Mouse (Mus musculus): ENCODE measurements around the gene Gm13288. TPM values are rescaled to one million over a fixed set of nuclear protein-coding genes. Genes with fewer than 3 reads are reported as not detected.
"Not testable (repeated sequence)": the region's sequence is repeated elsewhere in the genome, so short reads cannot be mapped to it uniquely, and the experiment has no call there.

Gm13288 gene
- not detected in 2 replicates for polyA plus RNA-seq (2016; fragmentation: Nextera tagmentation; extraction: Ambion mirVana)

- H3K4me3 ChIP-seq = not testable (repeated sequence)
- peak within 1 kb of the TSS; percentile 50 for H3K4me2 ChIP-seq
- WGBS (ENCODE audit: insufficient replicate concordance) = no CpG with 5 or more reads among the region's 8 CpGs
Observed at GRCm38 (mm10) chr4:88805231-88805630, at the start of gene Gm13288. TSS of gene Gm13288 (plus strand) at chr4:88805531.

GRCm38 (mm10) chr4:88756581-88757513 lies 48.5 kb upstream of the Gm13288 start:
- H3K4me1 ChIP-seq; ATAC-seq; H3K9me3 ChIP-seq (replicated peaks); H3K27me3 ChIP-seq (replicated peaks); H3K36me3 ChIP-seq: not testable (repeated sequence)
- peak overlapping the region; percentile 85 for H3K27ac ChIP-seq
- H3K4me2 ChIP-seq = peak overlapping the region; percentile 85
- H3K9ac ChIP-seq = peak overlapping the region; percentile 70
- H3K4me3 ChIP-seq = peak overlapping the region; percentile 69
- WGBS (ENCODE audit: insufficient replicate concordance) = 11% methylated on average over 29 of the region's 31 CpGs

More at GRCm38 (mm10) chr4:88805231-88805630, at the start of gene Gm13288:
- not testable (repeated sequence) for H3K27ac ChIP-seq; H3K9me3 ChIP-seq (replicated peaks); H3K4me1 ChIP-seq; ATAC-seq; H3K9ac ChIP-seq; H3K36me3 ChIP-seq
- H3K27me3 ChIP-seq (replicated peaks) = peaks cover 12% of the 10 kb centered on the region

- Histone ChIP-seq H3K4me1 (peaks cover 12% of the 10 kb centered on the region), H3K4me2 (peak overlapping the region; percentile 85), H3K27ac (peak overlapping the region; percentile 85), H3K9ac (peak overlapping the region; percentile 70), H3K4me3 (peak overlapping the region; percentile 69)
- H3K9me3 ChIP-seq (replicated peaks); H3K36me3 ChIP-seq; H3K27me3 ChIP-seq (replicated peaks): not testable (repeated sequence)
- 3% methylated on average over 21 of the region's 21 CpGs for WGBS (ENCODE audit: insufficient replicate concordance)
- ATAC-seq = peak; percentile 100
Observed at GRCm38 (mm10) chr4:88757628-88758031, 47.7 kb upstream of the Gm13288 start.

GRCm38 (mm10) chr4:88758751-88759150 lies 46.6 kb upstream of the Gm13288 start:
- not testable (repeated sequence) for H3K27ac ChIP-seq; H3K9ac ChIP-seq; H3K9me3 ChIP-seq (replicated peaks); ATAC-seq; H3K27me3 ChIP-seq (replicated peaks); H3K4me3 ChIP-seq; H3K4me2 ChIP-seq; H3K36me3 ChIP-seq
- peaks cover 13% of the 10 kb centered on the region for H3K4me1 ChIP-seq
- 79% methylated on average over 9 of the region's 9 CpGs for WGBS (ENCODE audit: insufficient replicate concordance)

DNA sequence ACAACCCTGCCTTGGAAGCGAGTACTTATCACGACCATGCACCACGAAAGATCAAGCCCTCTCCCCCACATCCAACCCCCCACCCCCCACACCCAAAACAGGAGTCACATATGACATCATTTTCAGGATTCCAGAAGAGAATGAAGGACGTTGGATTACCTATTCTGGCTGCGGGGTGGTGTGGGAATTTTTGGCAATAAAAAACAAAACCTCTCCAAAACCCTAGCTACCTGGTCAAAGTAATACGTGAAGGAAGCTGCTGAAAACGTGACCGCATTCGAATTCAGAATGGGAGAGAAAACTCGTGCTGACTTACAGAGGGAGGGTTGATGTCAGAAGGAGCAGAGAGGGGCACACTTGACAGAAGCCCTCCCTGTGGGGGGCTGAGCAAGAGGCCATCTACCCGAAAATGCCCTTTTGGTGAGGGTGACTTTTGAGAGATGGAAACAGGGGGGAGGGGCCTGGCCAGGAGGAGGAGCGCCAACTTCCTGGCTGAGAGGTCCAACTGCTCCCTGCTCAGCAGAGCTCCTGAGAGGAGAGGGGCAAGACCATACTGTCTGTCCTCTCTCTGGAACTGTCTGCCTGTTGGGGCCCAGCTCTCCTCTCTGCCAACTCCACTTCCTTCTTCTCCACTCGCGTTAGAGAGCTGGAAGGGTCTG lies 45.6 kb upstream of the Gm13288 start, which contains the start of gene Gm13283:
Gene Gm13283, plus strand, starts transcription at position 510 of the 659 bp plus-strand sequence.
- H3K27me3 ChIP-seq (replicated peaks); ATAC-seq; H3K9ac ChIP-seq; H3K9me3 ChIP-seq (replicated peaks); H3K36me3 ChIP-seq: not testable (repeated sequence)
- peak within 1 kb of the TSS; percentile 44 for H3K4me3 ChIP-seq
- peak within 1 kb of the TSS; percentile 64 for H3K4me2 ChIP-seq
- WGBS (ENCODE audit: insufficient replicate concordance) = 15% methylated on average over 9 of the region's 14 CpGs
- 0 out of 2 replicates have a peak within 1 kb of the TSS, but pooled peaks have one; percentile 58 for H3K27ac ChIP-seq
- peaks cover 13% of the 10 kb centered on the region for H3K4me1 ChIP-seq

DNA sequence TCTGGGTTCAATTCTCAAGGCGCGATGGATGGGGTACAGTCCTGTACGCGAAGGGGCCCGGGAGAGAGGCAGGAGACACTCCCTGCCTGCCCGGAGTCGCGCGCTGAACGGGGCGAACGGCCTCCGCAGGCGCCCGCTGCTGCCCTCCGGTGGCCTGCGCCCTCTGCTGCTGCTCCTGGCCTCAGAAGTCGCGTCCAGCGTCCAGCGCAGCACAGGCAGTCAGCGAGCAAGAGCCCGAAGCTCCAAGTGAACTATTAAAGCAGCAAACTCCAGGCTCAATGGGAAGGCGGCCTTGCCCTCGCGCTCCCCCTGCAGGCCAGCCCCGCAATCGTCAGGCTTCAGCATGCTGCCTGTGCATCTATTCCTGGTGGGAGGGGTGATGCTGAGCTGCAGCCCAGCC lies 44.9 kb upstream of the Gm13288 start:
- H3K9me3 ChIP-seq (replicated peaks); ATAC-seq; H3K9ac ChIP-seq; H3K36me3 ChIP-seq; H3K27me3 ChIP-seq (replicated peaks): not testable (repeated sequence)
- Histone ChIP-seq H3K4me2 (peak overlapping the region; percentile 64), H3K27ac (0 out of 2 replicates have a peak overlapping the region, but pooled peaks have one; percentile 58), H3K4me1 (peaks cover 13% of the 10 kb centered on the region), H3K4me3 (peak overlapping the region; percentile 44)
- WGBS (ENCODE audit: insufficient replicate concordance) = under 1% methylated on average over 27 of the region's 28 CpGs

DNA sequence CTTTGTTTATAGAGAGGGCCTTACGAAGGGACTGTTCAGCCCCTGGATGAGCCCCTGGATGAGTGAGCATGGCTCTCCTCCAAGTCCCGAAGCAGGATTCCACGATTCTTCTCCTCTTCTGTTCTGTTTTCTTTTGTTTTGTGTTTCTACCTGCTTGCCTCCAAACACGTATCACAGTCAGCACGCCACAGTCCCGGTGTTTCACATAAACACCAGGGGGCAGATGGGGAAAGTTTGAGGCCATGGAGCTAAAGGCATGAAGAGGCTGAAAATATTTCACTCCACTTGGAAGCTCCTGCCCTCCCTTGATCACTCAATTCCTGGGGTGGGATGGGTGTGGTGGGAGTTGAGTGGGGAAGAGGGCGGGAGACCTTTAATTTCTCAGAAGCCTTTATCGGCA lies 43.6 kb upstream of the Gm13288 start:
- not testable (repeated sequence) for H3K4me2 ChIP-seq; H3K27ac ChIP-seq; H3K9me3 ChIP-seq (replicated peaks); H3K4me3 ChIP-seq; H3K9ac ChIP-seq; ATAC-seq; H3K27me3 ChIP-seq (replicated peaks); H3K4me1 ChIP-seq; H3K36me3 ChIP-seq
- 62% methylated on average over 6 of the region's 8 CpGs for WGBS (ENCODE audit: insufficient replicate concordance)

- not testable (repeated sequence) for ATAC-seq; H3K4me1 ChIP-seq; H3K9ac ChIP-seq; H3K9me3 ChIP-seq (replicated peaks); H3K27me3 ChIP-seq (replicated peaks); H3K27ac ChIP-seq; H3K36me3 ChIP-seq; H3K4me3 ChIP-seq
- peak overlapping the region; percentile 57 for H3K4me2 ChIP-seq
- WGBS (ENCODE audit: insufficient replicate concordance) = 30% methylated on average over 9 of the region's 9 CpGs
Observed at GRCm38 (mm10) chr4:88762341-88762740, 43.0 kb upstream of the Gm13288 start.

DNA sequence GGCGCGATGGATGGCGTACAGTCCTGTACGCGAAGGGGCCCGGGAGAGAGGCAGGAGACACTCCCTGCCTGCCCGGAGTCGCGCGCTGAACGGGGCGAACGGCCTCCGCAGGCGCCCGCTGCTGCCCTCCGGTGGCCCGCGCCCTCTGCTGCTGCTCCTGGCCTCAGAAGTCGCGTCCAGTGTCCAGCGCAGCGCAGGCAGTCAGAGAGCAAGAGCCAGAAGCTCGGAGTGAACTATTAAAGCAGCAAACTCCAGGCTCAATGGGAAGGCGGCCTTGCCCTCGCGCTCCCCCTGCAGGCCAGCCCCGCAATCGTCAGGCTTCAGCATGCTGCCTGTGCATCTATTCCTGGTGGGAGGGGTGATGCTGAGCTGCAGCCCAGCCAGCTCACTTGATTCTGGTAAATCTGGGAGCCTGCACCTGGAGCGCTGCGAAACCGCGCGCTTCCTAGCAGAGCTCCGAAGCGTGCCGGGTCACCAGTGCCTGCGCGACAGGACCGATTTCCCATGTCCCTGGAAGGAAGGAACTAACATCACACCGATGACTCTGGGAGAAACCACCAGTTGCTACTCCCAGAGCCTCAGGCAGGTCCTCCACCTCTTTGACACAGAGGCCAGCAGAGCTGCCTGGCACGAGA lies 41.8 kb upstream of the Gm13288 start:
- Histone ChIP-seq H3K4me3 (peak overlapping the region; percentile 44), H3K4me2 (peak overlapping the region; percentile 67)
- not testable (repeated sequence) for H3K9me3 ChIP-seq (replicated peaks); H3K9ac ChIP-seq; H3K27me3 ChIP-seq (replicated peaks); H3K4me1 ChIP-seq; ATAC-seq; H3K27ac ChIP-seq; H3K36me3 ChIP-seq
- WGBS (ENCODE audit: insufficient replicate concordance) = 5% methylated on average over 29 of the region's 42 CpGs

DNA sequence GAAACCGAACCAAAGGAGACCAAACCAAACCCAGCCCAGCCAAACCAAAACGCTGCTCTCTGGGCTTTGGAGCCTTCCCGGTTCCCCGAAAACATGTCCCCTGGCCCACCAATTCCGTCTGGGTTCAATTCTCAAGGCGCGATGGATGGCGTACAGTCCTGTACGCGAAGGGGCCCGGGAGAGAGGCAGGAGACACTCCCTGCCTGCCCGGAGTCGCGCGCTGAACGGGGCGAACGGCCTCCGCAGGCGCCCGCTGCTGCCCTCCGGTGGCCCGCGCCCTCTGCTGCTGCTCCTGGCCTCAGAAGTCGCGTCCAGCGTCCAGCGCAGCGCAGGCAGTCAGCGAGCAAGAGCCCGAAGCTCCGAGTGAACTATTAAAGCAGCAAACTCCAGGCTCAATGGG lies 31.8 kb upstream of the Gm13288 start, which contains the start of gene Gm13290:
Gene Gm13290, plus strand, starts transcription at position 301 of the 400 bp plus-strand sequence.
- H3K27me3 ChIP-seq (replicated peaks); H3K4me1 ChIP-seq; H3K4me3 ChIP-seq; H3K9ac ChIP-seq; H3K27ac ChIP-seq; H3K9me3 ChIP-seq (replicated peaks); ATAC-seq; H3K36me3 ChIP-seq: not testable (repeated sequence)
- H3K4me2 ChIP-seq = 0 out of 2 replicates have a peak within 1 kb of the TSS, but pooled peaks have one; percentile 16
- WGBS (ENCODE audit: insufficient replicate concordance) = no CpG with 5 or more reads among the region's 32 CpGs

GRCm38 (mm10) chr4:88776622-88777021 lies 28.7 kb upstream of the Gm13288 start, which contains the start of gene Gm13289:
TSS of gene Gm13289 (plus strand) at chr4:88776922.
- H3K9ac ChIP-seq; H3K9me3 ChIP-seq (replicated peaks); H3K4me1 ChIP-seq; H3K27me3 ChIP-seq (replicated peaks); ATAC-seq; H3K27ac ChIP-seq; H3K4me2 ChIP-seq; H3K4me3 ChIP-seq; H3K36me3 ChIP-seq: not testable (repeated sequence)
- WGBS (ENCODE audit: insufficient replicate concordance) = no CpG with 5 or more reads among the region's 29 CpGs

Measured in liver, embryonic 12.5 days (tissue).